Mouse (Mus musculus) megakaryocyte, embryonic 14.5 days (primary cell): ENCODE measurements around the gene Pald1.

Source experiments
- FLI1 ChIP-seq: IDR thresholded peaks from 2 replicates; pipeline ENCODE4 v1.6.1; 2012; ENCODE audit warnings: low read length, inconsistent platforms, mixed read lengths
- GATA1 ChIP-seq: IDR thresholded peaks from 3 replicates; pipeline ENCODE4 v1.6.1; 2012; ENCODE audit warnings: mixed read lengths, low read length, inconsistent platforms, borderline replicate concordance

DNA sequence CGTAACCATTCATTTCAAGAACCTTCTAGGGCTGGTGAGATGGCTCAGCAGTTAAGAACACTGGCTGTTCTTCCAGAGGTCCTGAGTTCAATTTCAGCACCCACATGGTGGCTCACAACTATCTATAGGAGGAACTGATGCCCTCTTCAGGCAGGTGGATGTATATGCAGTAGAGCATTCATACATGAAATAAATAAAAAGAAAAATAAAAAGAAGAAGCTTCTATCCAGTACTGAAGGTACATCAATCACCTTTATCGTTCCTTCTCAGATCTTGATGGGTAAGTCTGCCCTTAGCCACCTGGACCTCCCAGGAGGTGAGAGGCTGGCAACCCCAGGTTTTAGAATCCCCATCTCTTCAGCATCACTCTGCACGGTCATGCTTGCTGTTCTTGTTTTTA is 31.9 kb upstream of the Pald1 start:
- TF ChIP-seq FLI1 (no peak), GATA1 (no peak)
